Mouse (Mus musculus) stomach, embryonic 14.5 days (tissue): ENCODE results near the gene Cyp4f13. TPM values are rescaled to one million over a fixed set of nuclear protein-coding genes. Genes with fewer than 3 reads are reported as not detected.
A peak's percentile ranks its signal among the peaks of the same experiment; 100 is the strongest.

ENCODE experiments used
- ATAC-seq: fragments of 200-750 bp; cut with Nextera tagmentation; 2 replicates; pipeline ENCODE4 v1.8.0; 2017; ENCODE audit warnings: low read depth, moderate TSS enrichment; ENCODE audit not compliant: insufficient number of reproducible peaks, insufficient read depth, low FRiP score
- H3K27ac ChIP-seq: fragments of 300-500 bp; sonication (generic); 2 replicates; pipeline ENCODE4 v1.5.1; 2014; ENCODE audit warnings: mild to moderate bottlenecking, low read length, moderate library complexity, mixed read lengths
- H3K27me3 ChIP-seq: fragments of 300-500 bp; sonication (generic); 2 replicates; pipeline ENCODE4 v1.6.1; 2014; ENCODE audit warnings: low read length, control low read depth, mixed read lengths; ENCODE audit not compliant: control insufficient read depth, insufficient read depth
- H3K36me3 ChIP-seq: fragments of 300-500 bp; sonication (generic); 2 replicates; pipeline ENCODE4 v1.6.1; 2014; ENCODE audit warnings: mild to moderate bottlenecking, control low read depth, low read length, moderate library complexity, mixed read lengths; ENCODE audit not compliant: control insufficient read depth, insufficient read depth
- H3K4me1 ChIP-seq: fragments of 300-500 bp; sonication (generic); 2 replicates; pipeline ENCODE4 v1.6.1; 2014; ENCODE audit warnings: low read length, control low read depth, mixed read lengths; ENCODE audit not compliant: control insufficient read depth, insufficient read depth
- H3K4me2 ChIP-seq: fragments of 300-500 bp; sonication (generic); replicated peaks from 2 replicates; pipeline ENCODE4 v1.6.1; 2014; ENCODE audit warnings: low read depth, low read length, control low read depth
- H3K4me3 ChIP-seq: fragments of 300-500 bp; sonication (generic); 2 replicates; pipeline ENCODE4 v1.5.1; 2014; ENCODE audit warnings: low read depth, low read length, control low read depth
- H3K9ac ChIP-seq: fragments of 300-500 bp; sonication (generic); replicated peaks from 2 replicates; pipeline ENCODE4 v1.6.1; 2014; ENCODE audit warnings: low read depth, mild to moderate bottlenecking, control low read depth, low read length, moderate library complexity, mixed read lengths
- H3K9me3 ChIP-seq: fragments of 300-500 bp; sonication (generic); 2 replicates; pipeline ENCODE4 v1.6.1; 2016; ENCODE audit warnings: low read depth, low read length, control low read depth; ENCODE audit not compliant: control insufficient read depth
- WGBS: fragments of 180-500 bp; shearing (Covaris S2); extraction: QIAGEN DNeasy Blood & Tissue Kit; methylation state at CpG from one replicate; pipeline ENCODE4 v1.1.7; 2014; 5-methylcytosine and 5-hydroxymethylcytosine counted together
- polyA plus RNA-seq: library from polyadenylated mRNA; unstranded; fragments of >200 nt; fragmentation: Nextera tagmentation; extraction: Ambion mirVana; gene quantifications from 2 replicates; pipeline ENCODE4 v1.2.1, GENCODE M21; 2014

Cyp4f13 gene
- polyA plus RNA-seq, 1 experiment from 2014 or later: 18.8 TPM

GRCm38 (mm10) chr17:32951441-32951840 lies 4.2 kb upstream of the Cyp4f13 start:
- H3K27me3 ChIP-seq: no peaks in the 10 kb centered on the region
- no peak overlapping the region for H3K4me2 ChIP-seq
- no peak for ATAC-seq
- no peak overlapping the region for H3K9ac ChIP-seq
- 26% methylated on average over 16 of the region's 16 CpGs for WGBS
- H3K4me1 ChIP-seq: peaks cover 3% of the 10 kb centered on the region; the same call in 1 of the 2 replicates
- H3K36me3 ChIP-seq: no peaks in the 10 kb centered on the region
- H3K27ac ChIP-seq: no peak overlapping the region
- H3K9me3 ChIP-seq: no peaks in the 10 kb centered on the region
- no peak overlapping the region for H3K4me3 ChIP-seq

GRCm38 (mm10) chr17:32951006-32951405 lies 3.8 kb upstream of the Cyp4f13 start:
- peaks cover 4% of the 10 kb centered on the region; the same call in 1 of the 2 replicates for H3K4me1 ChIP-seq

GRCm38 (mm10) chr17:32950136-32950535 lies 2.9 kb upstream of the Cyp4f13 start:
- ATAC-seq: no peak
- Histone ChIP-seq H3K4me2 (no peak overlapping the region), H3K4me1 (peaks cover 4% of the 10 kb centered on the region; the same call in 1 of the 2 replicates), H3K27me3 (no peaks in the 10 kb centered on the region), H3K9me3 (no peaks in the 10 kb centered on the region), H3K36me3 (no peaks in the 10 kb centered on the region), H3K27ac (no peak overlapping the region), H3K9ac (no peak overlapping the region), H3K4me3 (no peak overlapping the region)
- WGBS: 88% methylated on average over 3 of the region's 3 CpGs

More at GRCm38 (mm10) chr17:32951006-32951405, 3.8 kb upstream of the Cyp4f13 start:
- Histone ChIP-seq H3K9me3 (no peaks in the 10 kb centered on the region), H3K4me3 (no peak overlapping the region), H3K27ac (no peak overlapping the region), H3K9ac (no peak overlapping the region), H3K36me3 (no peaks in the 10 kb centered on the region), H3K27me3 (no peaks in the 10 kb centered on the region), H3K4me2 (no peak overlapping the region)
- ATAC-seq: no peak
- 79% methylated on average over 11 of the region's 11 CpGs for WGBS

GRCm38 (mm10) chr17:32946716-32947115 lies 486 bp downstream of the Cyp4f13 start:
- Histone ChIP-seq H3K27me3 (no peaks in the 10 kb centered on the region), H3K27ac (peak overlapping the region; percentile 66; the same call in 1 of the 2 replicates), H3K9me3 (no peaks in the 10 kb centered on the region), H3K9ac (peak overlapping the region; percentile 55), H3K4me3 (peak overlapping the region; percentile 46), H3K36me3 (no peaks in the 10 kb centered on the region), H3K4me2 (peak overlapping the region; percentile 89), H3K4me1 (peaks cover 4% of the 10 kb centered on the region; the same call in 1 of the 2 replicates)
- 51% methylated on average over 9 of the region's 9 CpGs for WGBS
- 0 out of 2 replicates have a peak, but pooled peaks have one; percentile 6 for ATAC-seq

GRCm38 (mm10) chr17:32944402-32945035 lies 2.7 kb downstream of the Cyp4f13 start:
- no peak for ATAC-seq
- H3K4me3 ChIP-seq: no peak overlapping the region
- H3K9ac ChIP-seq: no peak overlapping the region
- no peaks in the 10 kb centered on the region for H3K36me3 ChIP-seq
- WGBS: 67% methylated on average over 3 of the region's 3 CpGs
- H3K4me2 ChIP-seq: no peak overlapping the region
- no peaks in the 10 kb centered on the region for H3K9me3 ChIP-seq
- H3K27me3 ChIP-seq: no peaks in the 10 kb centered on the region
- H3K4me1 ChIP-seq: peaks cover 4% of the 10 kb centered on the region; the same call in 1 of the 2 replicates
- H3K27ac ChIP-seq: no peak overlapping the region

- Histone ChIP-seq H3K9ac (no peak overlapping the region), H3K27ac (no peak overlapping the region), H3K9me3 (no peaks in the 10 kb centered on the region), H3K4me1 (peaks cover 4% of the 10 kb centered on the region; the same call in 1 of the 2 replicates), H3K4me2 (no peak overlapping the region), H3K36me3 (no peaks in the 10 kb centered on the region), H3K27me3 (no peaks in the 10 kb centered on the region), H3K4me3 (no peak overlapping the region)
- ATAC-seq: no peak
- WGBS: 92% methylated on average over 3 of the region's 3 CpGs
Measured at GRCm38 (mm10) chr17:32943661-32944060, 3.5 kb downstream of the Cyp4f13 start.

- no peaks in the 10 kb centered on the region for H3K36me3 ChIP-seq
- no peaks in the 10 kb centered on the region for H3K9me3 ChIP-seq
- no peak overlapping the region for H3K27ac ChIP-seq
- H3K9ac ChIP-seq: no peak overlapping the region
- ATAC-seq: no peak
- H3K4me2 ChIP-seq: no peak overlapping the region
- H3K4me3 ChIP-seq: no peak overlapping the region
- H3K27me3 ChIP-seq: no peaks in the 10 kb centered on the region
- H3K4me1 ChIP-seq: no peaks in the 10 kb centered on the region
- 83% methylated on average over 4 of the region's 4 CpGs for WGBS
Measured at GRCm38 (mm10) chr17:32939831-32940230, 7.4 kb downstream of the Cyp4f13 start.

GRCm38 (mm10) chr17:32927803-32928202 lies 19.4 kb downstream of the Cyp4f13 start:
- 82% methylated on average over 5 of the region's 5 CpGs for WGBS
- Histone ChIP-seq H3K36me3 (no peaks in the 10 kb centered on the region), H3K4me1 (no peaks in the 10 kb centered on the region), H3K9ac (no peak overlapping the region), H3K4me3 (no peak overlapping the region), H3K27me3 (no peaks in the 10 kb centered on the region), H3K27ac (no peak overlapping the region), H3K4me2 (no peak overlapping the region), H3K9me3 (no peaks in the 10 kb centered on the region)
- no peak for ATAC-seq
